Mouse (Mus musculus) brain, embryonic 14.5 days (tissue): ENCODE measurements around the gene Rsc1a1.

ENCODE experiments used
- CTCF ChIP-seq: fragments of 200-500 bp; IDR thresholded peaks from 2 replicates; pipeline ENCODE4 v1.5.1; 2012; ENCODE audit warnings: inconsistent platforms, mild to moderate bottlenecking, moderate library complexity, borderline replicate concordance; ENCODE audit not compliant: insufficient read depth, insufficient read length; ENCODE audit errors: extremely low read depth
- POLR2A ChIP-seq: fragments of 200-500 bp; IDR thresholded peaks from 2 replicates; pipeline ENCODE4 v1.6.1; 2012; ENCODE audit warnings: mild to moderate bottlenecking, inconsistent platforms, borderline replicate concordance; ENCODE audit not compliant: poor library complexity, insufficient read depth, insufficient read length, severe bottlenecking; ENCODE audit errors: extremely low read depth

- TF ChIP-seq POLR2A, result no peak
- TF ChIP-seq CTCF, result no peak
Observed at GRCm38 (mm10) chr4:141680892-141681291, 4.5 kb downstream of the Rsc1a1 start.
